Mouse (Mus musculus): Measurements from ENCODE around the gene Galnt2.

Gene Galnt2

DNA sequence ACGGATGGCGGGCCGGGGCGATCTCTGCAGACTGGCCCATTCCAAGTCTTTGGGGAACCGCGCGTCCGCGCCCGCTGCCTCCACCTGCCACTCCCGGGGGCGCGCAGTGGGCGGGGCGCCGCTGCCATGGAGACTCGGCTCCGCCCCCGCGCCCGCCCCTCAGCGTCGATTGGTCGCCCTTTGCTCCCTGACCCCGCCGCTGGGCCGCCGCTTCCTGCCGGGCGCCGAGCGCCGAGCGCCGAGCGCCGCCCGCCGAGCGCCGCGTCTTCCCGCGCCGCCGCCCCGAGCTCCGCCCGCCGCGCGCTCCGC is at the start of gene Galnt2:
Gene Galnt2, plus strand, starts transcription at position 216 of the 309 bp plus-strand sequence.
- DNase-seq (ENCODE audit: low read depth, low spot score) = peak; percentile 71

DNA sequence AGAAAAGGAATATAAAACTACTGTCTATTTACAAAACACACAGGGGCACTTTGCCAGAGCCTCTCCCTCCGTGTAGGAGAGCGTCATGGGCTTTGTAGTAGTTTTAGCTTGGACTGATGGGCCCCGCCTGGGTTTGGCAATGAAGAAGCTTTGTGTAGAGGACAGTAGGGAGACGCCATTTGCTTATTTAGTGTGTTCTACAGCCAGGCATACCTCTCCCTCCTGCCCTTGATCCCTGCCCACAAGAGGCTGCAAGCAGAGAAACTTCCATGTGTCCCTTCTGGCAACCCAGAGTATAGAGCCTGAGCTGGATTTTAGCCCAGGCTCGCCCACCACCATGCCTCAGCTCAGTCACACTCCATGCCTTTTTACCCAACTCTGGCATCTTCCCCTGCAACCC is 49.4 kb upstream of the Galnt2 start:
- DNase-seq (ENCODE audit: low read depth, low spot score) = no peak

DNA sequence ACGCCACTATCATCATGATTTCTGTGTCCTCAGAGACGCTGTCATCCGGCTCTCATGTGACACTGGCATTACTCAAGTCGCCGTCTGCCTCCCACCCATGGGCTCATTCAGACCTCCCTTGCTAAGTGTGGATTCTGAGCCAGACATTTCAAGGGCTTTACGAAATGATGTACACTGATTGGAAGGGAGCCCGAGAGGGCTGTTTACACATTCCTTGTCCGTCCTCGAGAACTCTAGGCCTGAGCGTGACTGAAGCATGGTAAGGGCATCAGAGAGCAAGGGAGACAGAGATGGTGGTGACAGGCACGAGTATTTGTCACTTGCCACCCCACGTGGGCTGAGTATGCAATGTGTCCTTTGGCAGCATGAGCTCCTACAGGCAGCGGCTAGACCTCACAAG is 49.0 kb upstream of the Galnt2 start:
- DNase-seq (ENCODE audit: low read depth, low spot score) = no peak

DNA sequence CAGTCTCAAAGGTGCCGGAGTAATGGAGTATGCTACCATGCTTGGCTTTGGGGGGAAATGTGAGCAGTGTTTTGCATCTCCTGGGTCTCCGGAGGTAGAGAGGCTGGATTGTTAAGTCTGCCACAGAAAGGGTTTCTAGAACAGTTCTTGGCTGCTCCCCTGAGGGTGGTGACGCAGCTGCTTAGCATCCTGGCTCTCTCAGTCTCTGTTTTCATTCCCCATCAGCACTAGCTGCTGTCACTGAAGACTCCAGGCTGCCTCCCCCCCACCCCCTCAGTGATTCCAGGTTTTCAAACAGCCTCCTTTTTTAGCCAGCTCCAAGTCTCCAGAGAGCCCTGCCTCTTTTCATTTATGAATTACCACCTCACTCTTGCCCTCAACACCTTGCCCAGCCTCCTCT is 47.1 kb upstream of the Galnt2 start:
- no peak for DNase-seq (ENCODE audit: low read depth, low spot score)

DNA sequence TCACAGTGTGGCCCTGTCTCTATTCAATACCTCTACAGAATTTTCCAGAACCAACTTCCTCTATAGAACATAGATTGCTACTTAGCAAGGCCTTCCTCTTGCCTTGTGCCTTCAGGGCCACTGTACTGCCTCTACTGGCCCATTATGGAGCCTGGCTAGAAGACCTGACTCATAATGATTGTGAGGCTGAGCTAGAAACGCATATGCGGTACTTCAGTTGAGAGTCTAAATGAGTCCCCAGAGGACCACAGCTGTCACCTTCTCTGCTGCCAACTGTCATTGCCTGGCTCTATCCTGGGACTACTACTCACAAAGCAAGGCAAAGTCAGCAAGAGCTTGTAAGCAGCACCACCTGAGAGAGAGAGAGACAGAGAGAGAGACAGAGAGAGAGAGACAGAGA is 46.7 kb upstream of the Galnt2 start:
- no peak for DNase-seq (ENCODE audit: low read depth, low spot score)

DNA sequence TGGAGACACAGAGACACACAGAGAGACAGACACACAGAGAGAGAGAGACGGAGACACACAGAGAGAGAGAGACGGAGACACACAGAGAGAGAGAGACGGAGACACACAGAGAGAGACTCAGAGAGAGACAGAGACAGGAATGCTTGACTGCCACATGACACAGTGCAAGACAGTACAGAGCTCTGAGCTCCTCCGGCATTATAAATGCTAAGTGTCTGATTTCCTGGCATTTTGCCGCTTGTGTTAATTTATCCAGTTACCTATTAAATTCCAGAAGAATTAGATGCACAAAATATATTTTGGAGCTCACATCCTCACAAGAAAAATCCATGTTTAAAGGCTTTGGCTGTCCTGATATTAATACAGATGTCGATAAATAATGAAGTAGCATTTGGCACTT is 46.1 kb upstream of the Galnt2 start:
- no peak for DNase-seq (ENCODE audit: low read depth, low spot score)

DNA sequence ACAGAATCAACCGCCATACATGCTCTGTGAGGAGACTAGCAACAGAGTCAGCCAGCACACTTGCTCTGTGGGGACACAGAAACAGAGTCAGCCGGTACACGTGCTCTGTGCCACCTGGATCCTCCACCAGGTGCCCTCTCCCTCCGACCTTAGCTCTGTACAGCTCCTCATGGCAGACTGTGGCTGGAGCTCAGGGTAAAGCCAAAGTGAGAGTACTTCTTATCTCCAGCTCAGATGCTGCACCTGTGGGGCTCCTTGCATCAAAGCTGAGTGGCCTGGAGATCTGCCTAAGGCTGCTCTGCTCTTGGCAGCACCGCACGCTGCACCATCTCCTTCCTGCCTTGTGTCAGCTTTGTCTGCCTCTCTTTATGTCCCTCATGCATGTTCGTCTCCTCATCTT is 40.8 kb upstream of the Galnt2 start:
- DNase-seq (ENCODE audit: low read depth, low spot score) = no peak

DNA sequence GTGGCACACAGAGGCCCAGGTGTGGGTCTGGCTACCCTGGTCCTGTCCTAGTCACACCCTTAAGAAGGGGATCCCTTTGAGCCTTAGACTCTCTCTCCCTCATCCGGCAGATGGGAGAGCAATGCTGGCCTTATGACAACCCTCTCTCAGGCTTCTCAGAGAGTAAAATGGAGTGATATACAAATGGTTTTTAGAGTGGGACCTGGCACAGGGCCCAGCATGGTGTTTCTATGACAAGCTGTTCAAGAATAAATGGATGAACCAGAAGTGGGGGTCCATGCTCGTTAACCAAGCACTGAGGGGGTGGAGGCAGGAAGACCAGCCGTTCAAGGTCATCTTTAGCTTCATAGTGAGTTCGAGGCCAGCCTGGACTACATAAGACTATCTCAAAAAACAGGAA is 38.9 kb upstream of the Galnt2 start:
- DNase-seq (ENCODE audit: low read depth, low spot score) = no peak

DNA sequence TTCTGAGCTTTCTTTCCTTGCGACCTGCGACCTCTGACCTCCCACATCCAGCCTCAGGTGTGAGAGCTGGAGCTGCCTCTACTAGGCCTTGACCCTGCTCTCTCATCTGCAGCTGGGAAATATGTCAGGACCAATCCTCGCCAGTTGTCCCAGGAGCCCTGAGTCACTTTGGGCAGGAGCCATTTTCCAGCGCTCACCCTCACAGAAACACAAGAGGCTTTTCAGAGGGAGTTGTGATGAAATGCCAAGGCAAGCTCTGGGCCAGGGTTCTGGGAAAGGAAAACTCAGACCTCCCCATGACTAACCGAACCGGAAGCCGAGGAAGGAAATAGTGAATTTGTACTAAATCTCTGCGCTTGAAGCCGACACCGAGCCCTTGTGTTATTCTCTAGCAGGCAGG is 38.2 kb upstream of the Galnt2 start:
- no peak for DNase-seq (ENCODE audit: low read depth, low spot score)

DNA sequence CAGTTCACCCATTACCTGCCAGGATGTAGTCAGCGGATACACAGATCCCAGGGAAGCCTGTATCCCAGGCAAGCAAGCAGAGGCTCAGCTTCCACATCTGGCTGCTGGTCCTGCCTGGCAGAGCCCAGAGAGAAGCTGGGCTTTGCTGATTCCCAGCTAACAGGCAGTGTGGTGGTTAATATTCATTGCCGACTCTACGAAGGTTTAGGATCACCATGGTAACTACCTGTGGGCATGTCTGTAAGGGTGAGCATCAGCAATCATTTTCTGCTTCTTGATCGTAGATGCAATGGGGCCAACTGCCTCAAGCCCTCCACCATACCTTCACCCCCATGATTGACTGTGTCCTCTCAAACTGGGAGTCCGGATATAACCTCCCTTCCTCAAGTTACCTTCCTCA is 37.2 kb upstream of the Galnt2 start:
- no peak for DNase-seq (ENCODE audit: low read depth, low spot score)

DNA sequence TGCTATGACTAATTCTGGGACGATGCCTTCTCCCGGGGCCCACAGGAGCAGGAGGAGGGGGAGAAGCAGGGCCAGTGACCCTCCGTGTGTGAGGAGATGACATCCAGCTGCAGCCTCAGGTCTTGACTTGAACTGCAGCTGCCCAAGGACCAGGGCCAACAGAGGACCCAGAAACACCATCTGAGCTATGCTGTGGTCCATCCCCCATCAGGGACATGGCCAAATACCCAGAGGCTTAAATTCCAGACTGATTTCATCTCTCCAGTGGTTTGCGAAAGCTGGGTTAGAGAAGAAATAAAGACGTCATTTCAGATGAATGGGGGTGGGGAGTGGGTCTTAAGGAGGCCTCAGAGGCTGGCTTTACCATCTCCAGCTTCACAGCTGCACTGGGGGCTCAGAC is 35.0 kb upstream of the Galnt2 start:
- DNase-seq (ENCODE audit: low read depth, low spot score) = no peak

DNA sequence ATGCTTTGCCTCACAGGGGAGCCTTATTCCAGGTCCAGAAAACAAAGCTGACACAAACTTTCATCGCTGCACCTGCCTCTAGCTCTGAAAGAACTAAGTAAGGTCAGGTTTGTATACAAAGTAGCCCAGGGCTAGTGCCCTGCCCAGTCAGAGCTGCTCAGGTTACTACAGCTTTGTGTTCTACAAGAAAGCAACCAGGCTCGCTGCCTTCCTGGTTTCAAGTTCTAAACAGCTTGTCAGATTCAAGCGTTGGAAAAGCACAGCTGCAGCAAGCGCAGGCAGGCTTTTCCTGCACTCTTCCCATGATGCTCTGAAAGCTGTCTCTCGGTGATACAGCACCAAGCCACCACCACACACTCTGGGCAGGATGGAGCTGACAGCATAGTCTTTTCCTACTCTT is 34.4 kb upstream of the Galnt2 start:
- no peak for DNase-seq (ENCODE audit: low read depth, low spot score)

DNA sequence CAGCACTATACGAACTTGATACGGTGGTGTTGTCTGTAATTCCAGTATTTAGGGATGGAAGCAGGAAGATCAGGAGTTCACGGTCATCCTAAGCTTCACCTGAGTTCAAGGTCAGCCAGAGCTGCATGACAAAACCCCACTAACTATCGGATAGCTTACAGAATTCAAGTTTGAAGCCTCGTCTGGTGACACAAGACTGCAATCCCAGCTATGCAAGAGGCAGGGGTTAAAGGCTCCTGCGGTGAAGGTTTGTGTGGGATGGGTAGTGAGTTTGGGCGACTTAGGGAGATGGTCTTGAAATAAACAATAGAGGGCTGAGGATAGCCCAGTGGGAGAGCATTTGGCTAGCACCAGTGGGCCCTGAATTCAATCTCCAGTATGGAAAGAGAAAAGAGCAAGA is 33.0 kb upstream of the Galnt2 start:
- DNase-seq (ENCODE audit: low read depth, low spot score) = no peak

DNA sequence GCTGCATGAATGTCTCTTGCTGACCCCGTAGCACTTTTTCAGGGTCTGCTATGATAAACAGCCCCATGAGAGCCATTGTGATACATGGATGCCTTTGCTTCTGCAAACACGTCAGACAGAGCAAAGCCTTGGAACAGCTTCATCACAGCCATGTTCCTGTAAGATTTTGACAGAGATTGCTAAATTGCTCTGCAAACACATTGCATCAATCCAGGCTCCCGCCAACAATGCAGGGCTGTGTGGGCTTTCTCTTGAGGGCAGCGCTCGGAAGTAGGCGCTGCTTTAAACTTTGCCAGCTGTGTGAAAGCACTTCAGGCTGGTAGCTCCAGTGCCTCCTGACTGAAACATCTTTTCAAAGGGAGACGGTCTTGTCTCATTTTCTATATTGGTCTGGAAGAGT is 30.8 kb upstream of the Galnt2 start:
- DNase-seq (ENCODE audit: low read depth, low spot score) = no peak

DNA sequence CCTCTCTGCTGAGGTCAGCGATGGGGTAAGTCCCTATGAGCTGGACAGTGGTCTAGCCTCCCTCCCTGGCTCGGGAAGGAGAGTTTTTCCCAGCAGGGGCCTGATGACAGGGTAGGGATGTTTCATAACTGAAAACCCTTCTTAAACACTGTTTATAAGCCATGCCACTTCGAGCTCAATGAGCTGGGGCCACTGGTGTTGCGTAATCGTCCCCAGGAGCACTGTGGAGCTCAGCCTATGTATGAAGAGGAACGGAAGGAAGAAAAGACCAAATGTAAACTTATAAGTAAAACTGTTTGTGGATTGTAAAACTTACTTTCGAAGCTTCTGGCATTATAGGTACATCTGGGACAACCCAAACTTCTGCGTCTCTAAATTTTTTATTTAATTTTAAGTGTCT is 29.5 kb upstream of the Galnt2 start:
- DNase-seq (ENCODE audit: low read depth, low spot score) = no peak

DNA sequence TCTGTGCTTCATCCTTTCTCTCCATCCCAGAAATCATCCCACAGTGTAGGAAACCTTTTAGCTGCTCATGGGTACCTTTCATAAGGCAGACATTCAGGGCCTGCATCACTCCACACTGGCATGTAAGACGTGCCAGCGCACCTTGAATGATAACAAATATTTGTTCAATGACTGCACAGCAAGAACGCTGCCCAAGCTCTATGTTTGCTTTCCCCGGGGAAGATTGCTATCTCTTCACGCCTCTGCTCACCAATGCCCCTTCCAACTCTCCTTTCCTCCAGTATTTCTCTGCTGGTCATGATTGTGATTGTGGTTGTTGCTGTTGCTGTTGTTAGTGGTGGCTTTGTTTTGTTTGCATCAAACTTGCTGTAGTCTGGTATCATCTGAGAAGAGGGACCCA is 28.3 kb upstream of the Galnt2 start:
- DNase-seq (ENCODE audit: low read depth, low spot score) = no peak

DNA sequence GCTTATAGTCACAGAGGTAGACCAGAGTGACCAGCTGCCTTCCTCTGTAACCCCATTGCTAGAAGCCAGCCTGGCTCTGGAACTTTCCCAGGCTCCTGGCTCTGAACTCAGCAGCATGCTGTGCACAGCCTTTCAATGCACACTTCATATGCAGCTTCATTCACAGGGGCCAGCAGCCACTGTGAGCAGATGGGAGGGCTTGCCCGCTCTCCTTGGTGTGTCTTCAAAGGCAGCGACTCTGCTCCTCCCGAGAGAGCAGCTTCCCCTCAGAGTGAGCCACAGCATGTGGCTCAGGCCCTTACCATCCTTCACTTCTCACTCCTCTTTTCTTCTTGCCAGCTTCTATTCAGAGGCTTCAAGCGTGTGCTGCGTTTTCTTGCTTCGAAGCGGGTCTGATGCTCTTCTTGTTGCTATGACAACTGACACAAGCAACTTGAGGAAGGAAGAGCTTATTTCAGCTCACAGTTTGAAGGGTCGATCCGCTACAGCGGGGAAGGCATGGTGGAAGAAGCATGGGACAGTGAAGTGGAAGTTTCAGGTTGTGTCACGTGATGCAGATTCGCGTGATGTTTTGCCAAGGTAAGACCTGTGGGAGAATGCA is 27.1 kb upstream of the Galnt2 start:
- DNase-seq (ENCODE audit: low read depth, low spot score) = no peak

DNA sequence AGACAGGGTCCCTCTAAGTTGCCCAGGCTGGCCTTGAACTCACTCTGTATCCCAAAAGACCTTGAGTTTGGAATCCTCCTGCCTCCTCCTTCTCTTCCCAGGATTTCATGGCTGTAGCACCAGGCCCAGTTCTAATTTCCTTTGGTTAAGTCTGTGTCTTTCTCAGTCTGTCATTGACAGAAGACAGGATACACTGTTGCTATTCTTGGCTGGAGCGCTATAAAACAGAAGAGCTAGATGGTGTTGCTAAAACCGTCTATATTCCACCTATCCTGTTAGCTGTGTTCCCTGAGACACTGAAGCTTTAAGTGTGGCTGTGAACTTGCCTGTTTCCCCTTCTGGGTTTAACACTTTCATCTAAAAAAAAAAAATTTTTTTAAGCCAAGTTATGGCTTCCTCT is 19.0 kb upstream of the Galnt2 start:
- no peak for DNase-seq (ENCODE audit: low read depth, low spot score)

DNA sequence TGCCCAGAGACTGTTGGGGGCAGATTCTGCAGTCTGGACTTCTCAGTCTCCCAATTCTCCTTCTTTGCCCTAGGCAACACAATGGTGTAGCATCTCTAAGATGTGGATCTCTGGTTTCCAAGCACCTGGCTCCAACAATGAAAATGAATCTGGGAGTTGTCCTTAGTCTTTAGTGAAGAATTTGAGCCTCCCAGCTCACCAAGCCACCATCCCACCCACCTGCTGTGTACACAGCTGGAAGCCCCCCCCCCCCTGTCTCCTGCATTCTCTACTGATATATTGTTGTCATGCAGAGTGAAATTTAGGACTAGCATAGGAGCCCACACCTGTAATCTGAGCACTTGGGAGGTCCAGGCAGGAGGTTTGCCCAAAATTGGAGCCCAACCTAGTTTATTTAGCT is 14.2 kb upstream of the Galnt2 start:
- DNase-seq (ENCODE audit: low read depth, low spot score) = no peak

DNA sequence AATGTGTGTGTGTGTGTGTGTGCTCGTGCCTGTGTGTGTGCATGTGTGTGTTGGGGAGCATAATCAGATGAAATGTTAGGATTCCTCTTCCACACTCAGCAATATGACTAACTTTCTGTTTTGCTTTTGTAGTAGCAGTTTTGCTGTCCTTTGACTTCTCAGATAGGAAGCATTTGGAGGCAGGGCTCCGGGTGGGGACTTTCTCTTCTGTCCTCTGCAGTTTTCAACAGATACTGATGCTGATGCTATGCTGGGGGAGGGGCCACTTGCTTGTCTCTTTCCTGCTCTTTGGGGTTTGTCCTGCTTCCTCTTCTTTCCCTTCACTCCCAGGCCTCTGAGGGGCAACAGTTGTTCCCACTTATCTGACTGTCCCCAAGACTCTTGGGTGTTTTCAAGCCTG is 1.3 kb upstream of the Galnt2 start:
- DNase-seq (ENCODE audit: low read depth, low spot score) = no peak

DNA sequence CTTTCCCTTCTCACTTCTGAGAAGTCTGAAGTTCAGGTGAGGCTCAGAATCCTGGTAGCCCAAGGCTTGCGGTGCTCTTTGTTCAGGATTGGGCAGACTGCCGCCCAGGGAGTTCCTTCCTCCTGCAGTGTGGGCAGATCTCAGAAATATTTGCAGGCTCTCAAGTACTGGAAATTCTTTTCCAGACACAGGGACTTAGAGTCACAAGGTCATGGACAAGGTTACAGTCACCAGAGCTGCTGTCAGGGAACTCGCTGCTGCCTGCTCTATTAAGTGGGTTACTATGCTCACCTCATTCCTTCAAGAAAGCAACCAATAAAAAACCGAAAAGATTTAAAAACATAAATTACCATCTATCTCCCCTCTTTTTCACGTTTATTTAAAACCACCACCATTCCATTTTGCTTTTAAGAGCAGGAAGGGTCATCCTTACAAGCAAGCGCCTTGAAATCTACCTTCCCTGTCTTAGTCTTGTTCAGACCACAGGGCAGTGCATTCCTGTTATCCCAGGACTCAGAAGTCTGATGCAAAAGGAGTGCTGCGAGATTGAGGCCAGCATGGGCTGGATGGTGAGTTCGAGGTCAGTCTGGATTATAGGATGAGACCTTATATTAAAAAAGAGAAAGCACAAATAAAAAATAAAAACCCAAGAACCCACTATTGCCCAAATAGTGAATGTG is 555 bp upstream of the Galnt2 start:
- DNase-seq (ENCODE audit: low read depth, low spot score) = no peak

DNA sequence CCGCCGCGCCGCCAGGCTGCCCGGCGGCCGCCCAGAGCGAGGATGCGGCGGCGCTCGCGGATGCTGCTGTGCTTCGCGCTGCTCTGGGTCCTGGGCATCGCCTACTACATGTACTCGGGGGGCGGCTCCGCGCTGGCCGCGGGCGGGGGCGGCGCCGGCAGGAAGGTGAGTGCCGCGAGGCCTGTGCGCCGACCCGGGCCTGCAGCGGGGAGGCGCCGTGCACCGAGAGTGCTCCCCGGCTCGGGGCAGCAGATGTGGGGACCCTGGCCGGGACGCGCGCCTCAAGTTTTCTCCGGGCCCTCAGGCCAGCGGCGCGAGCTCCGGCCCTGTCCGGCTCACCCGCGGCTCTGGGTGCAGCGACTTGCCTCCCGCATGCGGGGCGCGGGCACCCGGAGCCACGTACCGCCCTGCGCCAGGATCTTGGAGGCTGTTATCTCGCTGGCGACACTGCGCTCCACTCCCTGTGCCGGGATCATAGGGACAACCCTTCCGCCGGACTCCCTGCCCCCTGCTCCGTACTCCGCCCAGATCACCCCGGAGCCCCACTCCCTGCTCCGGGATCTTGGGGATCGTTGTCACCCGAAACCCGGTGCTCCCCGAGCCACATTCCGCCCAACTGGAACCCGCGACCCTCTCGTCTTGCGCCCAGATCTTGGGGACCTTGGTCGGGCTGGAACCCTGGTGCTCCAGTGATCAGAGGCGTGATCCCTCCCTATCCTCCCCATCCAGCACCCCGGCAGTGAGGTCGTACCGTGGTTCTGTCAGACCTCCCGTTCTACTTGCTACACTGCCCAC is 491 bp downstream of the Galnt2 start:
- peak; percentile 33 for DNase-seq (ENCODE audit: low read depth, low spot score)

DNA sequence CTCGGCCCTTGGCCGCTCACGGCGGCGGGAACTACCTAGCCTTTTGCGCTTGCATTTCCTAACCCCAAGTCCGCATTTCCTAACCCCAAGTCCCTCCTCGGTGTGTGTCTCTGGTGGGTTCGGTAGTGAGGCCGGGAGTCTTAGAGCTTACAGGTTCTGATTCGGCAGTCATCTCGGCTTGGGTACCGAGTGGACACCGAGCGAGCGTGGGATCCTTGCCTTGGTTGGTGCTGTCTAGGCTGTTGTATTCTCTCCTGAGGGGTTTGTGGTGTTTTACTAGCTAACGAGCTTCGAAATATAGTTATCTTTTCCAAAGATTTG is 1.0 kb downstream of the Galnt2 start:
- DNase-seq (ENCODE audit: low read depth, low spot score) = no peak

DNA sequence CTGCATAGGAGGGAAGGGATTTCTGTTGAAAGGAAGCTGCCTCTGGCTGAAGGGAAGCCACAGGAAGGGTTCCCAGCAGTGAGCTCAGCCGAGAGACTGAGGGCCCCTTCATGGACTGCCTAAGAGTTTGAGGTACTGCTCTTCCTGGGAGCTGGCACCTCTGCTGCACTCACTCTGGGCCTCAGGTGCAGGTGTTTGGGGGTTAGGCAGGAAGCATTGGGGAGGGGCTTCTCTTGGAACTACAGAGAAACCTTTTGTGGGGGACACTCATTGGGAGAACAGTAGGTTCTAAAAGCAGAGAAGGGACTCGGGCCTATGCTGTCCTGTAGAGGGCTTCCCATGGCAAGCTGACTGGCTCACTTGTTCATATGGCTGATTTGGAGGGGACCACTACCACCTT is 3.3 kb downstream of the Galnt2 start:
- DNase-seq (ENCODE audit: low read depth, low spot score) = no peak
